Mouse (Mus musculus): Measurements from ENCODE around the gene Olfr888.

The Olfr888 gene

GRCm38 (mm10) chr9:38107828-38108227, at the start of gene Olfr888:
Gene Olfr888, plus strand, starts transcription at chr9:38108128.
- no peak for DNase-seq (ENCODE audit: low spot score in 2 of 2)

DNA sequence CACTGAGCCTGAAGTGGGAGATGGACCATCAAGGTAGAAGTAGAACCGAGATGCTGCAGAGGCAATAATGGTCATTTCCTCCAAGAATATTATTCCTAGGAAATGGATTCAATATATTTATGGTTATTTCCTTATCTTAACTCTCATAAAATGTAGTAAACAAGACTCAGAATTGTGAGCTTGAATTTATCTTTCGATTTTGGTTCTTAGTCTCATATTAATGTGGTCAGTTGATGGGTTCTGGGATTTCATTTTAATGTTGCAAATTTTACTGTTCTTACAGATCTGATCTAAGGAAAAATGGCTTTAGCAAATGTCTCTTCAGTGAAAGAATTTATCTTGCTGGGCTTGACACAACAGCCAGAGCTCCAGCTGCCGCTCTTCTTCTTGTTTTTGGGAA, 46.9 kb upstream of the Olfr888 start, which contains the start of gene Olfr885:
Gene Olfr885 (plus strand): TSS at position 301 of the 400 bp plus-strand sequence.
- no peak for DNase-seq (ENCODE audit: low spot score in 2 of 2)

DNA sequence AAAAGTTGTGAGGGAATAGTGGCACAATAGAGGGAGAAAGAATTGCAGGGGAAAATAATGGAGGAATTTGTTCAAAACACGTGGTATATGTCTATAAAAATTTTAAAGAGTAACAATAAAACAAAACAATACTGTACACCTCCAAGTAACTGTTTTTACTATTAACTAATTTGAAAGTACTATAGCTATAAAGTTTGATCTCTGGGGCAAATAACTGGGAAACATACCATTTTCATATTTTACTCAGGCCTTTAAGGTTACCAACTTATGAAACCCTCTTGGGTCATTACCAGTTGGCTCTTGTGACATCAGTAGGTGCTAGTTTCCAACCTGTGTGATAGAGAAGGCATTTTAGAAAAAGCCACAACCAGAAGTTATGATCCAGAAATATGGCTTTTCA, 24.2 kb upstream of the Olfr888 start, which contains the start of gene Olfr887:
Gene Olfr887 (plus strand): TSS at position 301 of the 400 bp plus-strand sequence.
- DNase-seq (ENCODE audit: low spot score in 2 of 2) = no peak

DNA sequence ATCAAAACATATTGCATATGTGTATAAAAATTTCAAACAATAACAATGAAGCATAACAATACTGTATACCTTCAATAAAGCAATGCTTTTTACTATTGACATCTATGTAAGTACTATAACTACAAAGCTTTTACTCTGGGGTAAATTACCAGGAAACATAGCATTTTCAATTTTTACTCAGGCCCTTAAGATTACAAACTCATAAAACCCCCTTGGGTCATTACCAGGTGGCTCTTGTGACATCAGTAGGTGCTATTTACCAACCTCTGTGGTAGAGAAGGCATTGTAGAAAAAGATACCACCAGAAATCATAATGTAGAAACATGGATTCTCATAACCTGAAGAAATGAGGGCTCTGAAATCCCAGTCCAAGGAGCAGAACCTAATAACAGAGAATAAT, 7.0 kb downstream of the Olfr888 start, which contains the start of gene Olfr889:
Gene Olfr889 (plus strand): TSS at position 301 of the 400 bp plus-strand sequence.
- no peak for DNase-seq (ENCODE audit: low spot score in 2 of 2)

DNA sequence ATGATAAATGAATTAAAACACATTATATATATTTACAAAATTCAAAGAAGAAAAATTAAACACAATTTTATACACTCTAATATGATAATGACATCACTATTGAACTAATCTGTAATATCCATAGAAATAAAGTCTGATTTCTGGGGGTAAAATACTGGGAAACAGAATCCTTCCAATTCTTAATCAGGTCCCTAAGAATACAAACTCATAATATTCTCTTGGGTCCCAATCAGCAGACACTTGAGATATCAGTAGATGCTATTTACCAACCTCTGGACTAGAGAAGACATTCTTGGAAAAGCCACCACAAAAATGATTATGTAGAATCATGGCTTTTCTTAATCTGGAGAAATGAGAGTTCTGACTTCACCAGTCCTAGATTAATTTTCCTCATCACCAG, 34.3 kb downstream of the Olfr888 start, which contains the start of gene Olfr890:
Gene Olfr890 (plus strand): TSS at position 301 of the 400 bp plus-strand sequence.
- DNase-seq (ENCODE audit: low spot score in 2 of 2) = no peak
